ENCODE assay signal across 21 mouse cellular contexts in genomic region chr13:63985086-63985485, GRCm38 (mm10).
DNase-seq lines count a peak whose midpoint lies in the region; ATAC-seq and TF ChIP-seq lines count a peak whose summit lies in the region.
"Had no signal": no experiment of that assay in that cellular context is flagged by ENCODE, and none has a peak within 500 bp of the region (broad histone marks: within the 10 kb centered on the region; RNA-seq: fewer than 3 reads in every experiment).

No protein-coding gene starts in this region.

- no peak overlapping the region for H3K9ac ChIP-seq in forebrain, embryonic 15.5 days (replicated peaks)
- no peak overlapping the region for H3K9ac ChIP-seq in forebrain, embryonic 16.5 days (replicated peaks; ENCODE audit: low read depth, low read length)
- 0 out of 2 replicates have a peak overlapping the region, but pooled peaks have one; percentile 3 for H3K9ac ChIP-seq in kidney, postnatal 0 days (ENCODE audit: low read depth, low read length)
- H3K9ac ChIP-seq in embryonic facial prominence, embryonic 15.5 days: no peak overlapping the region
- no peak overlapping the region for H3K9ac ChIP-seq in stomach, embryonic 15.5 days
- H3K9ac ChIP-seq: hindbrain, embryonic 12.5 days had no signal

- peaks cover 20% of the 10 kb centered on the region for H3K4me1 ChIP-seq in forebrain, embryonic 15.5 days
- peaks cover 8% of the 10 kb centered on the region for H3K4me1 ChIP-seq in forebrain, embryonic 16.5 days (replicated peaks; ENCODE audit: control insufficient read depth, insufficient read depth, low read length)
- peaks cover 16% of the 10 kb centered on the region for H3K4me1 ChIP-seq in kidney, postnatal 0 days (replicated peaks; ENCODE audit: insufficient read depth, low read length)
- peaks cover 28% of the 10 kb centered on the region for H3K4me1 ChIP-seq in embryonic facial prominence, embryonic 15.5 days
- H3K4me1 ChIP-seq in stomach, embryonic 15.5 days: peaks cover 31% of the 10 kb centered on the region
- H3K4me1 ChIP-seq: megakaryocyte, embryonic 14.5 days had no signal

- no peak overlapping the region for H3K27ac ChIP-seq in forebrain, embryonic 15.5 days (replicated peaks)
- no peak overlapping the region for H3K27ac ChIP-seq in forebrain, embryonic 16.5 days (ENCODE audit: low read length)
- no peak overlapping the region for H3K27ac ChIP-seq in kidney, postnatal 0 days
- peak overlapping the region; percentile 65 for H3K27ac ChIP-seq in embryonic facial prominence, embryonic 15.5 days (replicated peaks)
- peak overlapping the region; percentile 51 for H3K27ac ChIP-seq in stomach, embryonic 15.5 days
- H3K27ac ChIP-seq: hindbrain, embryonic 12.5 days had no signal

- no peak overlapping the region for H3K4me3 ChIP-seq in forebrain, embryonic 15.5 days
- H3K4me3 ChIP-seq in forebrain, embryonic 16.5 days (replicated peaks; ENCODE audit: low read length): no peak overlapping the region
- H3K4me3 ChIP-seq in kidney, postnatal 0 days (replicated peaks; ENCODE audit: low read depth, low read length): no peak overlapping the region
- H3K4me3 ChIP-seq in embryonic facial prominence, embryonic 15.5 days (replicated peaks): no peak overlapping the region
- no peak overlapping the region for H3K4me3 ChIP-seq in stomach, embryonic 15.5 days (replicated peaks)
- H3K4me3 ChIP-seq: hindbrain, embryonic 12.5 days; megakaryocyte, embryonic 14.5 days had no signal

- no peaks in the 10 kb centered on the region for H3K36me3 ChIP-seq in forebrain, embryonic 15.5 days
- no peaks in the 10 kb centered on the region for H3K36me3 ChIP-seq in forebrain, embryonic 16.5 days (ENCODE audit: control insufficient read depth, insufficient read depth)
- no peaks in the 10 kb centered on the region for H3K36me3 ChIP-seq in kidney, postnatal 0 days (ENCODE audit: insufficient read depth, low read length)
- no peaks in the 10 kb centered on the region for H3K36me3 ChIP-seq in embryonic facial prominence, embryonic 15.5 days
- no peaks in the 10 kb centered on the region for H3K36me3 ChIP-seq in stomach, embryonic 15.5 days
- H3K36me3 ChIP-seq: G1E; hindbrain, embryonic 12.5 days had no signal

- ATAC-seq in forebrain, embryonic 15.5 days (replicated peaks): 0 out of 2 replicates have a peak, but pooled peaks have one; percentile 5
- no peak for ATAC-seq in forebrain, embryonic 16.5 days
- ATAC-seq in kidney, postnatal 0 days (replicated peaks; ENCODE audit: low FRiP score, low read depth): no peak
- no peak for ATAC-seq in embryonic facial prominence, embryonic 15.5 days (ENCODE audit: insufficient number of reproducible peaks, low FRiP score, low TSS enrichment, low read depth)
- no peak for ATAC-seq in stomach, embryonic 15.5 days (ENCODE audit: insufficient read depth, low FRiP score, low read depth)
- ATAC-seq: CD4-positive, CD25-positive, alpha-beta regulatory T cell, adult 4 months; inflammation-experienced regulatory T-cells, adult 6 months had no signal

- no peak for DNase-seq in kidney, postnatal 0 days (ENCODE audit: low spot score)
- DNase-seq in kidney, adult 8-10 months: no peak
- DNase-seq in frontal cortex, postnatal 36 days (ENCODE audit: low spot score in 2 of 2): no peak
- no peak for DNase-seq in c-Kit-positive CD71-positive TER-119-positive erythroid progenitor cells, embryonic 14.5 days (ENCODE audit: low spot score)
- DNase-seq: adrenal gland, postnatal 36 days; cerebellum, adult 9-10 months; gastrocnemius, postnatal 25 days; kidney, postnatal 25 days; lung, postnatal 10 days; spleen, adult 18-20 months; thymus, postnatal 14 days had no signal

- WGBS in forebrain, embryonic 15.5 days: 73% methylated on average over 5 of the region's 5 CpGs
- WGBS in forebrain, embryonic 16.5 days: 65% methylated on average over 5 of the region's 5 CpGs
- WGBS in kidney, postnatal 0 days: 79% methylated on average over 5 of the region's 5 CpGs
- WGBS in embryonic facial prominence, embryonic 15.5 days: 60% methylated on average over 5 of the region's 5 CpGs
- WGBS in stomach, embryonic 15.5 days: 69% methylated on average over 5 of the region's 5 CpGs

- H3K9me3 ChIP-seq in forebrain, embryonic 15.5 days: no peaks in the 10 kb centered on the region
- H3K9me3 ChIP-seq in forebrain, embryonic 16.5 days (ENCODE audit: control insufficient read depth, low read length): no peaks in the 10 kb centered on the region
- H3K9me3 ChIP-seq in kidney, postnatal 0 days (replicated peaks; ENCODE audit: low read length): no peaks in the 10 kb centered on the region
- H3K9me3 ChIP-seq in embryonic facial prominence, embryonic 15.5 days (replicated peaks): no peaks in the 10 kb centered on the region
- no peaks in the 10 kb centered on the region for H3K9me3 ChIP-seq in stomach, embryonic 15.5 days
- H3K9me3 ChIP-seq: G1E; hindbrain, embryonic 12.5 days; megakaryocyte, embryonic 14.5 days had no signal

- no peak for TF ChIP-seq CTCF in kidney, postnatal 0 days (IDR thresholded peaks at IDR 0.05; ENCODE audit: low read depth)

- H3K27me3 ChIP-seq in forebrain, embryonic 15.5 days: peaks cover 88% of the 10 kb centered on the region
- H3K27me3 ChIP-seq in forebrain, embryonic 16.5 days (replicated peaks; ENCODE audit: control insufficient read depth, insufficient read depth, low read length): peaks cover 64% of the 10 kb centered on the region
- H3K27me3 ChIP-seq in kidney, postnatal 0 days (ENCODE audit: insufficient read depth, low read length): no peaks in the 10 kb centered on the region
- H3K27me3 ChIP-seq in embryonic facial prominence, embryonic 15.5 days: no peaks in the 10 kb centered on the region; the same call in 1 of the 2 replicates
- H3K27me3 ChIP-seq in stomach, embryonic 15.5 days (replicated peaks): no peaks in the 10 kb centered on the region

- no peak overlapping the region for H3K4me2 ChIP-seq in forebrain, embryonic 15.5 days (replicated peaks)
- no peak overlapping the region for H3K4me2 ChIP-seq in forebrain, embryonic 16.5 days (ENCODE audit: low read length)
- H3K4me2 ChIP-seq in kidney, postnatal 0 days (ENCODE audit: low read length): no peak overlapping the region
- H3K4me2 ChIP-seq in embryonic facial prominence, embryonic 15.5 days (replicated peaks): no peak overlapping the region
- no peak overlapping the region for H3K4me2 ChIP-seq in stomach, embryonic 15.5 days
- H3K4me2 ChIP-seq: hindbrain, embryonic 12.5 days; liver, embryonic 11.5 days had no signal

Comparison
In these comparisons a context has a peak if more than half of its experiments do, and no peak if none do; other contexts are left out.
1. H3K27ac ChIP-seq: peak in embryonic facial prominence, embryonic 15.5 days (single experiment) and stomach, embryonic 15.5 days (single experiment); none in forebrain, embryonic 15.5 days (single experiment), forebrain, embryonic 16.5 days (single experiment) and kidney, postnatal 0 days (single experiment).